Mouse (Mus musculus): ENCODE results near the gene Ntf5. TPM values are rescaled to one million over a fixed set of nuclear protein-coding genes. Genes with fewer than 3 reads are reported as not detected.
A peak's percentile ranks its signal among the peaks of the same experiment; 100 is the strongest.

The Ntf5 gene
- total and polyA plus RNA-seq, 2 experiments from 2014 or later = 0.16 TPM

GRCm38 (mm10) chr7:45369022-45369745 lies 44.3 kb upstream of the Ntf5 start:
- Histone ChIP-seq H3K36me3 (ENCODE audit: insufficient read depth, low read length) (no peaks in the 10 kb centered on the region; the same call in 1 of the 2 replicates), H3K4me1 (ENCODE audit: insufficient read depth, low read length) (peaks cover 11% of the 10 kb centered on the region), H3K9ac (replicated peaks; ENCODE audit: low read length) (peak overlapping the region; percentile 48; the same call in 1 of the 2 replicates), H3K27me3 (ENCODE audit: insufficient read depth, low read length) (no peaks in the 10 kb centered on the region), H3K4me2 (ENCODE audit: low read depth, low read length) (peak overlapping the region; percentile 76), H3K27ac (no peak overlapping the region), H3K9me3 (ENCODE audit: low read length) (no peaks in the 10 kb centered on the region), H3K4me3 (ENCODE audit: low read length) (peak overlapping the region; percentile 50)
- DNase-seq (ENCODE audit: low spot score) (no peak), ATAC-seq (no peak)
- WGBS = 76% methylated on average over 16 of the region's 16 CpGs
- no peak for TF ChIP-seq CTCF (IDR thresholded peaks at IDR 0.05; ENCODE audit: low read depth)

GRCm38 (mm10) chr7:45369836-45370474 lies 43.5 kb upstream of the Ntf5 start:
- H3K36me3 ChIP-seq (ENCODE audit: insufficient read depth, low read length) = no peaks in the 10 kb centered on the region; the same call in 1 of the 2 replicates
- H3K27me3 ChIP-seq (ENCODE audit: insufficient read depth, low read length) = no peaks in the 10 kb centered on the region
- no peak; the same call in 1 of the 2 replicates for ATAC-seq
- H3K4me2 ChIP-seq (ENCODE audit: low read depth, low read length) = peak overlapping the region; percentile 76
- H3K9ac ChIP-seq (replicated peaks; ENCODE audit: low read length) = peak overlapping the region; percentile 48
- 10% methylated on average over 44 of the region's 52 CpGs for WGBS
- H3K9me3 ChIP-seq (ENCODE audit: low read length) = no peaks in the 10 kb centered on the region
- H3K4me1 ChIP-seq (ENCODE audit: insufficient read depth, low read length) = peaks cover 7% of the 10 kb centered on the region
- TF ChIP-seq CTCF (IDR thresholded peaks at IDR 0.05; ENCODE audit: low read depth) = no peak
- H3K27ac ChIP-seq = peak overlapping the region; percentile 49
- peak overlapping the region; percentile 50 for H3K4me3 ChIP-seq (ENCODE audit: low read length)
- peak; percentile 47 for DNase-seq (ENCODE audit: low spot score)

- Histone ChIP-seq H3K36me3 (ENCODE audit: insufficient read depth, low read length) (peaks cover 5% of the 10 kb centered on the region), H3K27ac (peak within 1 kb of the TSS; percentile 49), H3K4me2 (ENCODE audit: low read depth, low read length) (peak within 1 kb of the TSS; percentile 76), H3K4me3 (ENCODE audit: low read length) (peak within 1 kb of the TSS; percentile 50), H3K27me3 (ENCODE audit: insufficient read depth, low read length) (no peaks in the 10 kb centered on the region), H3K9ac (replicated peaks; ENCODE audit: low read length) (peak within 1 kb of the TSS; percentile 48), H3K9me3 (ENCODE audit: low read length) (no peaks in the 10 kb centered on the region), H3K4me1 (ENCODE audit: insufficient read depth, low read length) (peaks cover 4% of the 10 kb centered on the region; the same call in 1 of the 2 replicates)
- ATAC-seq = peak; percentile 54
- WGBS = 10% methylated on average over 28 of the region's 28 CpGs
- TF ChIP-seq CTCF (IDR thresholded peaks at IDR 0.05; ENCODE audit: low read depth) = peak; percentile 48
- DNase-seq (ENCODE audit: low spot score) = peak; percentile 89
Observed at GRCm38 (mm10) chr7:45370475-45371311, 42.8 kb upstream of the Ntf5 start, which contains the start of gene Lin7b. Gene Lin7b (minus strand): TSS chr7:45370583.

- H3K9ac ChIP-seq (replicated peaks; ENCODE audit: low read length) = no peak overlapping the region
- no peak for TF ChIP-seq CTCF (IDR thresholded peaks at IDR 0.05; ENCODE audit: low read depth)
- no peak for ATAC-seq
- 82% methylated on average over 5 of the region's 5 CpGs for WGBS
- H3K4me2 ChIP-seq (ENCODE audit: low read depth, low read length) = no peak overlapping the region
- no peak overlapping the region for H3K27ac ChIP-seq
- peaks cover 4% of the 10 kb centered on the region; the same call in 1 of the 2 replicates for H3K4me1 ChIP-seq (ENCODE audit: insufficient read depth, low read length)
- no peaks in the 10 kb centered on the region for H3K9me3 ChIP-seq (ENCODE audit: low read length)
- H3K27me3 ChIP-seq (ENCODE audit: insufficient read depth, low read length) = no peaks in the 10 kb centered on the region
- H3K4me3 ChIP-seq (ENCODE audit: low read length) = no peak overlapping the region
- no peak for DNase-seq (ENCODE audit: low spot score)
- peaks cover 21% of the 10 kb centered on the region for H3K36me3 ChIP-seq (ENCODE audit: insufficient read depth, low read length)
Observed at GRCm38 (mm10) chr7:45372371-45372770, 41.1 kb upstream of the Ntf5 start.

- Histone ChIP-seq H3K9me3 (ENCODE audit: low read length) (no peaks in the 10 kb centered on the region), H3K4me2 (ENCODE audit: low read depth, low read length) (no peak overlapping the region), H3K4me1 (ENCODE audit: insufficient read depth, low read length) (peaks cover 4% of the 10 kb centered on the region; the same call in 1 of the 2 replicates), H3K36me3 (ENCODE audit: insufficient read depth, low read length) (peaks cover 34% of the 10 kb centered on the region), H3K27ac (no peak overlapping the region), H3K4me3 (ENCODE audit: low read length) (no peak overlapping the region), H3K9ac (replicated peaks; ENCODE audit: low read length) (no peak overlapping the region), H3K27me3 (ENCODE audit: insufficient read depth, low read length) (no peaks in the 10 kb centered on the region)
- ATAC-seq = no peak
- no peak for DNase-seq (ENCODE audit: low spot score)
- TF ChIP-seq CTCF (IDR thresholded peaks at IDR 0.05; ENCODE audit: low read depth) = no peak
- 96% methylated on average over 8 of the region's 8 CpGs for WGBS
Observed at GRCm38 (mm10) chr7:45374620-45375019, 38.9 kb upstream of the Ntf5 start.

- Histone ChIP-seq H3K4me3 (ENCODE audit: low read length) (no peak overlapping the region), H3K9ac (replicated peaks; ENCODE audit: low read length) (no peak overlapping the region), H3K4me1 (ENCODE audit: insufficient read depth, low read length) (no peaks in the 10 kb centered on the region), H3K36me3 (ENCODE audit: insufficient read depth, low read length) (peaks cover 46% of the 10 kb centered on the region), H3K27me3 (ENCODE audit: insufficient read depth, low read length) (no peaks in the 10 kb centered on the region), H3K9me3 (ENCODE audit: low read length) (no peaks in the 10 kb centered on the region), H3K4me2 (ENCODE audit: low read depth, low read length) (no peak overlapping the region), H3K27ac (no peak overlapping the region)
- ATAC-seq (no peak), DNase-seq (ENCODE audit: low spot score) (no peak)
- 84% methylated on average over 1 of the region's 1 CpGs for WGBS
- no peak for TF ChIP-seq CTCF (IDR thresholded peaks at IDR 0.05; ENCODE audit: low read depth)
Observed at GRCm38 (mm10) chr7:45376057-45376456, 37.4 kb upstream of the Ntf5 start.

Data from hindbrain, postnatal 0 days (tissue).